Mouse (Mus musculus) ES-E14 (cell line): ENCODE results near the gene Alg9. TPM values are rescaled to one million over a fixed set of nuclear protein-coding genes. Genes with fewer than 3 reads are reported as not detected.
A peak's percentile ranks its signal among the peaks of the same experiment; 100 is the strongest.

Experiments used
- DNase-seq: peaks from one replicate; pipeline ENCODE4 v3.0.0-alpha.2; 2013; ENCODE audit warnings: low read depth, low spot score
- H3K27ac ChIP-seq: 2 replicates; pipeline ENCODE4 v1.5.1; 2012; ENCODE audit warnings: low read depth, mild to moderate bottlenecking, low read length, moderate library complexity, mixed read lengths; ENCODE audit not compliant: poor library complexity, insufficient read depth, severe bottlenecking
- H3K36me3 ChIP-seq: 2 replicates; pipeline ENCODE4 v1.6.1; 2012; ENCODE audit warnings: mild to moderate bottlenecking, low read length, moderate library complexity, mixed read lengths; ENCODE audit not compliant: control insufficient read depth, poor library complexity, insufficient read depth, severe bottlenecking
- H3K4me1 ChIP-seq, 2 experiments: fragments of 150-350 bp in 1 of 2; sonication (generic) in 1 of 2; 2 replicates each; pipeline ENCODE4 v1.6.1; 2012; ENCODE audit warnings: low read length in 2 of 2, mild to moderate bottlenecking in 1 of 2, mixed read lengths in 1 of 2; ENCODE audit not compliant: control insufficient read depth in 2 of 2, insufficient read depth in 2 of 2, poor library complexity in 1 of 2
- H3K4me3 ChIP-seq, 2 experiments: fragments of 150-350 bp in 1 of 2; sonication (generic) in 1 of 2; 2 replicates each; pipeline ENCODE4 v1.5.1; 2012; ENCODE audit warnings: low read length in 2 of 2, low read depth in 1 of 2, mild to moderate bottlenecking in 1 of 2, mixed read lengths in 1 of 2; ENCODE audit not compliant: insufficient read depth in 1 of 2, poor library complexity in 1 of 2, severe bottlenecking in 1 of 2
- H3K9ac ChIP-seq: 2 replicates; pipeline ENCODE4 v1.6.1; 2012; ENCODE audit warnings: low read depth, mild to moderate bottlenecking, low read length, mixed read lengths; ENCODE audit not compliant: poor library complexity, insufficient read depth, severe bottlenecking
- H3K9me3 ChIP-seq: fragments of 150-350 bp; sonication (generic); 2 replicates; pipeline ENCODE4 v1.6.1; 2012; ENCODE audit warnings: low read depth, mild to moderate bottlenecking, low read length; ENCODE audit not compliant: control insufficient read depth, insufficient read depth
- CHD2 ChIP-seq: IDR thresholded peaks from 2 replicates; pipeline ENCODE4 v1.6.1; 2014; ENCODE audit warnings: mild to moderate bottlenecking, low read depth, low read length, inconsistent platforms
- HCFC1 ChIP-seq: IDR thresholded peaks from 2 replicates; pipeline ENCODE4 v1.6.1; 2012; ENCODE audit warnings: low read length, inconsistent platforms, borderline replicate concordance; ENCODE audit not compliant: insufficient read depth
- MAFK ChIP-seq: IDR thresholded peaks from 2 replicates; pipeline ENCODE4 v1.6.1; 2014; ENCODE audit warnings: mild to moderate bottlenecking, low read depth, low read length, inconsistent platforms; ENCODE audit not compliant: insufficient read depth
- ZC3H11A ChIP-seq: IDR thresholded peaks from 2 replicates; pipeline ENCODE4 v1.6.1; 2012; ENCODE audit warnings: low read depth, mild to moderate bottlenecking, inconsistent platforms, low read length, borderline replicate concordance
- ZNF384 ChIP-seq: IDR thresholded peaks from 2 replicates; pipeline ENCODE4 v1.6.1; 2012; ENCODE audit warnings: low read depth, low read length, inconsistent platforms
- in situ Hi-C, 2 experiments: fragments of 600-800 bp; cut with MboI; formaldehyde crosslinking; loops; one replicate each; pipeline ENCODE4 v1.15.1; 2025; ENCODE audit warnings: low sequenced_read_pairs in 2 of 2, inconsistent platforms in 1 of 2; ENCODE audit not compliant: unreplicated experiment in 2 of 2
- total RNA-seq: library from RNA; depleted of rRNA; stranded (reverse); fragments of 300-350 nt; gene quantifications from 2 replicates; pipeline ENCODE4 v1.2.3, GENCODE M21; 2012

Alg9 gene
- total RNA-seq, 1 experiment: 30.8 TPM

DNA sequence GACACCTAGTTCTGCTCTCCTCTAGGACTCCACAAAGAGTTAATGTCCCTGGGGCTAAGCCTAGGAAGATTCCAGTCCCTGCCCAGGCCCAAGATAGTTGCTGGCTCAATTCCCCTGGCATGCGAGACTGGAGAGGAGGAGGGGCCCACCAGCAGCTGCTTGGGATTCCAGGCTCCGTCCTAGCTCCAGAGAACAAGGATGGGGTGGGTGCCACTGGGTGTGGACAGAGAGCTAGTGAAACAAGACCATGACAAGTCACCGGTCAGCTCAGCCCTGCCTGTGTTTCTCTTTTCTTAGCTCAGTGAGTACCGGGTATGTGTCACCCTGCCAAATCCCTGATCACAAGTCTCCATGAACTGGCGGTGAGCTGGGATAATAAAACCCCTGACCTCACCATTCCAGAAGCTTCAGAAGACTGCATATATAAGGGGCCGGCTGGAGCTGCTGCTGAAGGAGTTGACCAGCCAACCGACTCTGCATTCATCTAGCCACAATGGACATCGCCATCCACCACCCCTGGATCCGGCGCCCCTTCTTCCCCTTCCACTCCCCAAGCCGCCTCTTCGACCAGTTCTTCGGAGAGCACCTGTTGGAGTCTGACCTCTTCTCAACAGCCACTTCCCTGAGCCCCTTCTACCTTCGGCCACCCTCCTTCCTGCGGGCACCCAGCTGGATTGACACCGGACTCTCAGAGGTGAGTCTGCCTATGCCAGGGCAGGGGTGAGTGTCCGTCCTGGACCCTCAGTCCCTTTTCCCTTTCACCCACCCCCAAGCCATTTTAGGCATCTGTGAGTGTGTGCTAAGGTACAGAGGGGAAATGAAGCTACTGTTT lies 21.8 kb upstream of the Alg9 start:
- Histone ChIP-seq H3K9me3 (no peaks in the 10 kb centered on the region), H3K4me3 (peak overlapping the region in 1 of 2 experiments; percentile 30; a peak in 2 of 4 replicates), H3K36me3 (no peaks in the 10 kb centered on the region), H3K4me1 (peaks cover 4 to 12% of the 10 kb centered on the region in 2 experiments; a peak in 2 of 4 replicates), H3K9ac (no peak overlapping the region), H3K27ac (no peak overlapping the region)
- no peak for DNase-seq
- in situ Hi-C loops: no loop called here
- TF ChIP-seq MAFK: no peak
- TF ChIP-seq ZNF384: no peak
- no peak for TF ChIP-seq CHD2
- no peak for TF ChIP-seq HCFC1
- TF ChIP-seq ZC3H11A: no peak

DNA sequence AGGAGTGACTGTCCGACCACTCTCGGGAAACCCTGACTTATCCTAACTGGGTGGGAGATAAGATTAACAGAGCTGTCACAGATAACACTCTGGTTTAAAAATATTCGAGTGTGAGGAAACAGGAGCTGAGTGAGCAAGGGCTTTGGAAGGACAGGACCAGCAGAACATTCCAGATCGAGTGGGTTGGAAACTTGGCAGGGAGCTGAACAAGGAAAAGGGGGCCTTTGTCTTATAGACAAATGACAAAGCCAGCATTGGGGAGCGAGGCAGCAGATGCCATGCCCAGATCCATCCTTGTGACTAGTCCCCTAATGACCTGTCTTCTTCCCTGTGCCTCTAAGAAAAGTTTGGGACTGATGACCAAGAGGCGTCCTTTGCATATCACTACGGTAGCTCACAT lies 20.9 kb upstream of the Alg9 start:
- DNase-seq: no peak
- no peak overlapping the region for H3K4me3 ChIP-seq
- in situ Hi-C loops: no loop called here
- TF ChIP-seq ZC3H11A: no peak
- H3K36me3 ChIP-seq: no peaks in the 10 kb centered on the region
- peaks cover 4 to 12% of the 10 kb centered on the region in 2 experiments; a peak in 2 of 4 replicates for H3K4me1 ChIP-seq
- no peak overlapping the region for H3K9ac ChIP-seq
- no peak overlapping the region for H3K27ac ChIP-seq
- H3K9me3 ChIP-seq: no peaks in the 10 kb centered on the region

DNA sequence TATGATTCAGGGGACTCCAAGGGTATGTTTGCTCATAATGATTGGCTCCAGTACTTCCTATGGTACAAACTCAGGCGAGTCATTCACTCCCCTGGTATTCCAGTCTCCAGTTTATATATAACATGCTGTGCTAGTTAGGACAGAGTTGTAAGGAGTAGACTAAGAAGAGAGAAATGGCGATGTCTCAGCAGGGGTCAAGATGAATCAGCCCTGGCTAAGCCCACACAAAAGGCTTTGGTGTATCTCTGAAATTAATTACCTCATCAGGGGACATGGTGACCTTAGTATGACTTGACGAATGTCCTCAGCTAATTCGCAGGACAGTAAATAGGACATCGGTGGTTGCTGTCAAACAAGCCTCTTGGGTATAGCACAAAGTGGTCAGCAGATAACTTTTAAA lies 18.1 kb upstream of the Alg9 start:
- DNase-seq: no peak
- H3K9me3 ChIP-seq: no peaks in the 10 kb centered on the region
- H3K9ac ChIP-seq: no peak overlapping the region
- no peak for TF ChIP-seq HCFC1
- no peak for TF ChIP-seq ZC3H11A
- no peak for TF ChIP-seq MAFK
- TF ChIP-seq CHD2: no peak
- TF ChIP-seq ZNF384: no peak
- no peak overlapping the region for H3K4me3 ChIP-seq
- in situ Hi-C loops: no loop called here
- H3K36me3 ChIP-seq: no peaks in the 10 kb centered on the region
- peaks cover 4 to 12% of the 10 kb centered on the region in 2 experiments; a peak in 2 of 4 replicates for H3K4me1 ChIP-seq
- H3K27ac ChIP-seq: no peak overlapping the region

DNA sequence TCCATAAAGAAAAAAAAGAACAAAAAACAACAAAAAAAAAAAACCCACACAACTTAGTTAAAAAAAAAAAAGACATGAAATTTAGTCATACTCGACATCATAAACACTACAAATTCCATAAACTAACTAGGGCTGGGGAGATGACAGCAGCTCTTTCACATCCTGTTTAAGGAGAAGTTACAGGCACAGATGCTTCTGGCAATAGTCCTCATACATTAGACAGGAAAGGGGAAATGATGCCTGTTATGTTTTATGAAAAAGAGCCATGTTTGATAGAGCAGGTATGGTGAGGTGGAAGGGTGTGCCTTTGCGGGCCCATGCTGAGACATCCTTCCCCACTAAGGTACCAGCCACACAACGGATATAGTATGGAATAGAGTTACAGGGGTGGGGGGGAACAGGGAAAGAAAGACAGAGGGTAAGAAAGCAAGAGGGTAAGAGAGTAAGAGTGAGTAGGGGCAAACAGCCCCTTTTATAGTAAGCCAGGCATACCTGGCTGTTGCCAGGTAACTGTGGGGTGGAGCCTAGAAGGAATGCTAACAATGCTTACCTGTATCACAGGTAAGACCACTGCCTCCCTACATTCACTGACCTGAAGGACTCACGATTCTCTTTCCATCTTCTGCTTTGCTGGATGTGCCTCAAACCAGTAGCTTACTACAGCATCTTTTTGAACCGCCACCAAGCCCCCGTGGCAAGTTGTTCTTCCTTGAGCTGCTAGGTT lies 13.1 kb upstream of the Alg9 start:
- Histone ChIP-seq H3K4me1 (no peaks in the 10 kb centered on the region), H3K36me3 (no peaks in the 10 kb centered on the region), H3K9me3 (no peaks in the 10 kb centered on the region), H3K27ac (no peak overlapping the region), H3K9ac (no peak overlapping the region), H3K4me3 (no peak overlapping the region)
- TF ChIP-seq HCFC1: no peak
- TF ChIP-seq CHD2: no peak
- TF ChIP-seq ZNF384: no peak
- TF ChIP-seq MAFK: no peak
- TF ChIP-seq ZC3H11A: no peak
- in situ Hi-C loops: no loop called here
- no peak for DNase-seq
